Mouse (Mus musculus): ENCODE measurements around the gene 4933434E20Rik. TPM values are rescaled to one million over a fixed set of nuclear protein-coding genes. Genes with fewer than 3 reads are reported as not detected.

Gene 4933434E20Rik
- total RNA-seq, 2 experiments from 2014 or later = 95.2 to 98.7 TPM

DNA sequence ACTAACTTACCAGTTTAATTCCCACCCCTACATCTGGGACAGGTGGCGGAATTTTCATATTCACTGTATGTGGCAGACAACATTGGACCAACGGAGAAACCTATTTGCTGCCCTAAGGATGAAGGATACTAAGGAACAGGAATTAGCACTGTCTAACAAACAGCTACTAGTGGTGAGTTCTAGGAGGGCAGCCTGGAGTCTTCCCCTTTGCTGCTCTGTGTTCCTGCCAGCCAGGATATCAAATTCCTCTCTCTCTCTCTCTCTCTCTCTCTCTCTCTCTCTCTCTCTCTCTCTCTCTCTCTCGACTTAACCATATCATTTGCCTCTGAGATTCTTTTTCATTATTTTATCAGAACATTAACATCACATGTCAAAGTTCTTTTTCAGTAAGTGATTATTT, 12.9 kb downstream of the 4933434E20Rik start:
- Histone ChIP-seq H3K4me3 (no peak overlapping the region), H3K27ac (no peak overlapping the region)
- no peak for DNase-seq (ENCODE audit: extremely low spot score in 1 of 2, low spot score in 2 of 2)
- no peak; the same call in 1 of the 2 replicates for TF ChIP-seq CTCF (IDR thresholded peaks at IDR 0.05)
- intact Hi-C loops (cut with DNase I) = no loop called here

DNA sequence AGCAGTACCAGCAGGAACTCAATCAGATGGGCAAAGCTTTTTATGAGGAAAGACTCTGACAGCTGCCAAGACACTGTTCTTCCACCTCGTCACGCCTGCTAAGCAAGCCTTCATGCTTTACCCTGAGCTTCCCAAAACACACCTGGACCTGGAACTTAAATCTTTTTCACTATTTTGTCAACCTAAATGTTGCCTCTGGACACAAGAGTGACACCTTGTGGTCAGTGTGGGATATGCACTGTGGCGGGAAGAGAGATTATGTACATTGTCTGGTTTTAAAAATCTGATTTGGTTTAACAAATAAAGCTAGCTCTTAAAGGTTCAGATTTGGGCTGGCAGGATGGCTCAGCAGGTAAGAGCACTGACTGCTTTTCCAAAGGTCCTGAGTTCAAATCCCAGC, 14.1 kb downstream of the 4933434E20Rik start:
- peak; percentile 89 for TF ChIP-seq CTCF (IDR thresholded peaks at IDR 0.05)
- Histone ChIP-seq H3K4me3 (no peak overlapping the region), H3K27ac (no peak overlapping the region)
- intact Hi-C loops (cut with DNase I) = no loop called here
- peak; percentile 36 to 61 for DNase-seq (ENCODE audit: extremely low spot score in 1 of 2, low spot score in 2 of 2)

DNA sequence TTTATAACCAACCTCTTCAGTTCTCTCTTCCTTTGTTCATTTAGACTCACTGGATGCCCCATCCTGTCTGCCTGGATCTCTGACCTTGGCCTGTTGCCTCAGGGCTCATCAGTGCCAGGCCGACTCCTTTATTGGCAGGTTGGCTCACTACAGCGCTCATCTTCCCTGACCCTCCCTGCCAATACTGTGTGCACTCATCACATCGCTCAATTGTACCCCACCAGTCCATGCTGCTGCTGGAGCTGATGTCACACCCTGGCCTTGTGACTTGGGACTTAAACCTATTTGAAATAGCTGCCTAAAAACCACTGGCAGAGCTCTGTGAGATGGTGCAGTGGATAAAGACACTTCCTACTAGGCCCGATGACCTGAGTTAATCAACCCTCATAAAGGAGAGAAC, 16.4 kb downstream of the 4933434E20Rik start:
- no peak for DNase-seq (ENCODE audit: extremely low spot score in 1 of 2, low spot score in 2 of 2)
- Histone ChIP-seq H3K27ac (no peak overlapping the region), H3K4me3 (no peak overlapping the region)
- no peak for TF ChIP-seq CTCF (IDR thresholded peaks at IDR 0.05)
- intact Hi-C loops (cut with DNase I) = no loop called here

DNA sequence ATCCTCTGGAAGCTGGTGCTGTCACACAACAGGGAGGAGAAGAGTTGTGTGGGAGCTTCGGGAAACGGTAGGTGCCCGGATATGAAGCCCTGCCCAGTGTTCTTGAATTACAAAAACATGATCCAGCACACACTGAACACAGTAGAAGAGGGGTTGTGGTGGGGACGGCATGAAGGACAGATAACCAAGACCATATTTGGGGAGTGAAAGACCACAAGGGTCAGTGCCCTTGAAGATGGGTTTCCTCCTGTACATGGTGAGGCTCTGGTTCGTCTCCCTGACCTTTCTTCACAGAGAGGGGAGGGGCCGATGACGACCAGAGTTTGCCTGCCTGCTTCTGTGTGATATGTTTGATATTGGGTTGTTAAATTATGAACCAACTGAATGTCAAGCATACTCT, 18.3 kb downstream of the 4933434E20Rik start:
- H3K4me3 ChIP-seq = no peak overlapping the region
- intact Hi-C loops (cut with DNase I) = no loop called here
- TF ChIP-seq CTCF (IDR thresholded peaks at IDR 0.05) = no peak
- no peak for DNase-seq (ENCODE audit: extremely low spot score in 1 of 2, low spot score in 2 of 2)
- no peak overlapping the region for H3K27ac ChIP-seq

DNA sequence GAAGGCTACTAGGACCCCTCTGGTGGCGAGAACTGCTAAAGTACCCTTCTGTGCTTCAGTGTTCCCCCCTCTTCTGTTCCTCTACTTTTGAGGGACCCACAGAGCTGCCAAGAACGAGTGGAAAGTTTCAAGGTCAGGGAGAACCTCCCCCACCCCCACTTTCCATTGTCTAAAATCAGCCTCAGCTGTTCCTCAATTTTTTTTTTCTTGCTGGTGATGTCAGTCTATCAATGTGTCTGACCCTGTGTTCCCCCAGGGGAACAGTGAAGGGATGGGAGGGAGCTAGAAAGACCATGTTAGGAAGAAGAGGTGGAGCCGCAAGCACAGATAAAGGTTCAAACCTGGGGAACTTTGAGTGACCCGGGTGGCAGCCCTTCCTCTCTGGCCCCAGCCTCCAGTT, 20.9 kb downstream of the 4933434E20Rik start, which contains the start of gene Tpm3:
TSS of gene Tpm3 (plus strand) at position 356 of the 400 bp plus-strand sequence.
- no peak for TF ChIP-seq CTCF (IDR thresholded peaks at IDR 0.05)
- DNase-seq (ENCODE audit: extremely low spot score in 1 of 2, low spot score in 2 of 2) = no peak
- Histone ChIP-seq H3K4me3 (no peak within 1 kb of the TSS), H3K27ac (no peak within 1 kb of the TSS)
- intact Hi-C loops (cut with DNase I) = no loop called here

DNA sequence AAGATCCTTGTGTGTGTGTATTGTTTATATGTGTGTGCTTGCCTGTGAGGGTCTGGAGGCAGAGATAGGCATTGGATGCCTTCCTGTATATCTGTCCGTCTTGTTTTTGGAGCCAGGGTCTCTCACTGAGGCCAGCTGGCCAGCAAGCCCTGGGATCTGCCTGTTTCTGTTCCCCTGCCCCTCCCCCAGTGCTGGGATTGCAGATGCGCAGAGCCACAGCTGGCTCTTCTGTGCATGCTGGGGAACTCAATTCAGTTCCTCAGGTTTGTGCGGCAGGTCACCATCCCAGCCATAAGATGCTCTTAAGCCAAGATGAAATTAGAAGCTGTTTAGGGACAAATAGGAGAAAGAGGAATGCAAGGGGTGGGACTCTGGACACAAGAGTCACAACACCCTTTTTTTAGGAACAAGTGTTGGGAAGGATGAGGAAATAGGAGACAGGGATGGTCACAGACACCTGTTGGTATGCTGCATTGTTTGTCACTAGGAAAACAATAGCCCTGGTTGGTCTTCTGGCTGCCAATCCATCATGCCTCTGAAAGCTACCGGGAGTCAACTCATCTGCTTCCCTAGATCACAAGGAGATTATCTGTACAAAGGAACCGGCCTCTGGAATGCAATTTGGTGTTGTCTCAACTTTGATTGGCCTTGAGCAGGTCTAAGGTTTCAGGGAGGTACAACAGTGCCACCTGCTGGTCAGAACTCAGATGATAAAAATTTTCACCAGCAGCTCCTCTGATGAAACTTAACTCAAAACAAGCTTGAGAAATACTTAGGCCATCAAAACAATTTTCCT, 25.7 kb downstream of the 4933434E20Rik start:
- intact Hi-C loops (cut with DNase I) = loop anchor here (2.0 kb wide), 1 partner anchor 24 kb away; the partner anchor contains the start of gene Ubap2l
- no peak overlapping the region for H3K27ac ChIP-seq

DNA sequence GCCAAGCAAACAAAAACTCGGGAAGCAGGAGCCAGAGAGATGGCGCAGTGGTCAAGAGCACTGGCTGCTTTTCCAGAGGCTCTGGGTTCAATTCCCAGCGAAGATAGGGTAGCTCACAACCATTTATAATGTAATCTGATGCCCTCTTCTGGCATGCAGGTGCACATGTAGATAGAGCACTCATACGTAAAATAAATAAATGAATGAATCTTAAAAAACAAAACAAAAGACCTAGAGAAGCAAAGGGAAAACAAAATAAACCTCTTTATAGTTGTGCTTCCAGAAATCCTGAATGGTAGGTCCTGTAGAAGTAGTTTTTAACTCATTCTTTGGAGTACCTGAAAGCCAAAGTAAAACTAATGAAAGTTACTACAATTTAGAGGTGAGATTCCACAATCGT, 26.8 kb downstream of the 4933434E20Rik start:
- intact Hi-C loops (cut with DNase I) = loop anchor here (2.0 kb wide), 1 partner anchor 117 kb away; no protein-coding TSS in a partner anchor
- DNase-seq (ENCODE audit: extremely low spot score in 1 of 2, low spot score in 2 of 2) = no peak
- H3K27ac ChIP-seq = no peak overlapping the region

More for the DNA sequence above, 25.7 kb downstream of the 4933434E20Rik start:
- peak; percentile 91 for TF ChIP-seq CTCF (IDR thresholded peaks at IDR 0.05)
- H3K4me3 ChIP-seq = no peak overlapping the region
- peak; percentile 77 to 82 for DNase-seq (ENCODE audit: extremely low spot score in 1 of 2, low spot score in 2 of 2)

DNA sequence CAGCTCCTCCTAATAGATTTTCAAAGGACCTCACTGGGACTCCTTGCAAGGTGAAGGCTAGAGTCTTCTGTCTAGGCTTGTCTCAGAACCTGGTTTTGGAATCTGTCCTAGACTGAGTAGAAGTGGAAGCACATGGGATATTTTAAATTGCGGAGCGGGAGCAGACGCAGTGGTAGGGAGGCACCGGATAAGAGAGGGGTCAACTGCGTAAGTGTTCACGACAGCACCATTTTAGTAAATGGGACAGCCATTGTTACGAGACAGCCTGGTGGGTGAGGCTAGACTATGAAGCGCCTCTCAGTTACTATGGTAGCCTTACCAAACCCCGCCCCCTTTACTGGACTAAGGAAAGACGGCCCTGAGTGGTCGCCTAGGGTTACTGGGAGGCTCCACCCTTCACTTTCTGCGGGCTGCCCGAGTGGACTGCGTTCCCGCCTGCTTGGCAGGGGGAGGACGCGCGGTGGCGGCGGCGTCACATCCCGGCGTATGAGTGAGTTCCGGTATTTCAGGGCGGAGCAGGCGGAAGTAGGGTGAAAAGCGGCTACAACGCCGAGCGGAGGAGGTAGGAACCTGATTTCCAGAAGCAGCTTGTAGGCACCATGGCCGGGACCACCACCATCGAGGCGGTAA, 27.8 kb downstream of the 4933434E20Rik start:
- DNase-seq (ENCODE audit: extremely low spot score in 1 of 2, low spot score in 2 of 2) = peak; percentile 90
- no peak; the same call in 1 of the 2 replicates for TF ChIP-seq CTCF (IDR thresholded peaks at IDR 0.05)
- Histone ChIP-seq H3K27ac (peak overlapping the region; percentile 97), H3K4me3 (peak overlapping the region; percentile 90)
- intact Hi-C loops (cut with DNase I) = loop anchor here (2.0 kb wide), 1 partner anchor 118 kb away; no protein-coding TSS in a partner anchor

More for the DNA sequence above, 26.8 kb downstream of the 4933434E20Rik start:
- TF ChIP-seq CTCF (IDR thresholded peaks at IDR 0.05) = peak; percentile 6
- H3K4me3 ChIP-seq = no peak overlapping the region

DNA sequence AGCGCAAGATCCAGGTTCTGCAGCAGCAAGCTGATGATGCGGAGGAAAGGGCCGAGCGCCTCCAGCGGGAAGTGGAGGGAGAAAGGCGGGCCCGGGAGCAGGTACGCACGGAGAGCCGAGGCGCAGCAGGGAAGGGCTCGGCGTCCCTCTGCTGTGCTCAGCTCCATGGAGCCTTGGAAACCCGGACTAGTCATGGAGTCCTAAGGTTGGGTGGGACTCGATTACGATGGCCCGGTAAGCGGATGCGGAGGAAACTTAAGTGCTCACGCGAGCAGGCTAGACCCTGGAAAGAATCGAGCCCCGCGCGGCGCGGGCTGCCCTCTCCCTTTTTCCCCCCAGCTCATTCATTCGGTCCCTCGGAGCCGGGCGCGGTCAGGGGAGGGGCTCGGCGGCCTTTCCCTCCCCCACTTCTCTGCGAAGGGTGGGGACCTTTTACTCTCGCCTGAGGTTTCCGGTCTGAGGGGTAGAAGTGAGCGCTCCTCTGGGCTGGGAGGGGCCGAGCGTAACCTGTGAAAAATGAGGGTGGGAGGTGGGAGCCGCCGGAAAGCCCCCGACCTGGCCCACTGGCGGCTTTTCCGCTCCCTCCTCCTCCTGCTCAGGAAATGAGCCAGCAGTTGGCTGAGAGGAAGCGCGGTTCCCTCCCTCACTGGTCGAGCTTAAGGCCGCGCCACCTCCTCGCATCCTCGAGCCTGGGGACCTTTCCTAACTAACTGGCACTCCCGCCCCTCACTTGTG, 28.5 kb downstream of the 4933434E20Rik start:
- intact Hi-C loops (cut with DNase I) = loop anchor here (2.0 to 5.0 kb wide), 3 partner anchors 37 to 132 kb away; partner anchors contain the start of genes Rab13 and Rps27
- TF ChIP-seq CTCF (IDR thresholded peaks at IDR 0.05) = no peak
- Histone ChIP-seq H3K4me3 (peak overlapping the region; percentile 90), H3K27ac (peak overlapping the region; percentile 97)
- DNase-seq (ENCODE audit: extremely low spot score in 1 of 2, low spot score in 2 of 2) = peak; percentile 58 to 62

DNA sequence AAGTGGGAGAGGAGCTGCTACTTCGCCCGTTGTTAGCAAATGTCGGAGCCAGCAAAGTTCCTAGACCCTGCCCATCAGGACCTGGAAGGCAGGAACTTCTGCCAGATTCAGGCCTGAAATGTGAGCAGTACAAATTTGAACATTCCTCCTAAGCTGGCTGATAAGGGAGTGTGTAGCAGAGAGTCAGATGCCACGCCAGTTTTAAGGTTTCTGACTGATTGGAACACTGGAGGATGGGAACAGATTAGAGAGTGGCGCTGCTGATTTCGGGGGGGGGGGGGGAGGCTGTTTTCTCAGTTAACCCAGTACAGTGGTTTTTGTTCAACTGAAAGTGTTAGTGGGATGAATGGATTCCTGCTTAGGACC, 29.0 kb downstream of the 4933434E20Rik start:
- H3K4me3 ChIP-seq = peak overlapping the region; percentile 90
- H3K27ac ChIP-seq = peak overlapping the region; percentile 97
- intact Hi-C loops (cut with DNase I) = loop anchor here (5.0 kb wide), 2 partner anchors 37 to 132 kb away; partner anchors contain the start of genes Rab13 and Rps27
- no peak for DNase-seq (ENCODE audit: extremely low spot score in 1 of 2, low spot score in 2 of 2)
- no peak for TF ChIP-seq CTCF (IDR thresholded peaks at IDR 0.05)

Data from left cerebral cortex, adult 2 months (tissue).